Mouse (Mus musculus) stomach, postnatal 0 days (tissue): ENCODE results near the gene Ostc. TPM values are rescaled to one million over a fixed set of nuclear protein-coding genes. Genes with fewer than 3 reads are reported as not detected.

ENCODE experiments used
- ATAC-seq: fragments of 200-750 bp; cut with Nextera tagmentation; 2 replicates; pipeline ENCODE4 v1.8.0; 2017; ENCODE audit not compliant: low FRiP score, low TSS enrichment
- DNase-seq: peaks from one replicate; pipeline ENCODE4 v3.0.0-alpha.2; 2016; ENCODE audit warnings: low spot score
- H3K27ac ChIP-seq: fragments of 300-500 bp; sonication (generic); replicated peaks from 2 replicates; pipeline ENCODE4 v1.5.1; 2014; ENCODE audit warnings: mild to moderate bottlenecking, control low read depth
- H3K27me3 ChIP-seq: fragments of 300-500 bp; sonication (generic); 2 replicates; pipeline ENCODE4 v1.6.1; 2014; ENCODE audit warnings: low read length; ENCODE audit not compliant: control insufficient read depth, insufficient read depth
- H3K36me3 ChIP-seq: fragments of 300-500 bp; sonication (generic); 2 replicates; pipeline ENCODE4 v1.6.1; 2014; ENCODE audit warnings: low read length, mixed read lengths; ENCODE audit not compliant: control insufficient read depth, insufficient read depth
- H3K4me1 ChIP-seq: fragments of 300-500 bp; sonication (generic); replicated peaks from 2 replicates; pipeline ENCODE4 v1.6.1; 2014; ENCODE audit warnings: antibody characterized with exemption; ENCODE audit not compliant: control insufficient read depth, insufficient read depth
- H3K4me2 ChIP-seq: fragments of 300-500 bp; sonication (generic); replicated peaks from 2 replicates; pipeline ENCODE4 v1.6.1; 2014; ENCODE audit warnings: low read depth, mild to moderate bottlenecking, control low read depth, moderate library complexity
- H3K4me3 ChIP-seq: fragments of 300-500 bp; sonication (generic); 2 replicates; pipeline ENCODE4 v1.5.1; 2014; ENCODE audit warnings: low read depth, low read length, control low read depth
- H3K9ac ChIP-seq: fragments of 300-500 bp; sonication (generic); 2 replicates; pipeline ENCODE4 v1.6.1; 2014; ENCODE audit warnings: mild to moderate bottlenecking, low read length, control low read depth, mixed read lengths
- H3K9me3 ChIP-seq: fragments of 300-500 bp; sonication (generic); 2 replicates; pipeline ENCODE4 v1.6.1; 2016; ENCODE audit warnings: low read length; ENCODE audit not compliant: control insufficient read depth
- CTCF ChIP-seq: IDR thresholded peaks from 2 replicates; pipeline ENCODE4 v1.5.1; 2016; ENCODE audit warnings: antibody characterized with exemption, low read depth, mild to moderate bottlenecking, moderate library complexity
- EP300 ChIP-seq: optimal IDR thresholded peaks from 2 replicates; pipeline ENCODE3; 2016; ENCODE audit warnings: antibody characterized with exemption
- WGBS: fragments of 180-500 bp; shearing (Covaris S2); extraction: QIAGEN DNeasy Blood & Tissue Kit; methylation state at CpG from one replicate; pipeline ENCODE4 v1.1.7; 2014; 5-methylcytosine and 5-hydroxymethylcytosine counted together
- polyA plus RNA-seq: library from polyadenylated mRNA; unstranded; fragments of >200 nt; fragmentation: Nextera tagmentation; extraction: Ambion mirVana; gene quantifications from 2 replicates; pipeline ENCODE4 v1.2.1, GENCODE M21; 2015

Gene Ostc
- polyA plus RNA-seq, 1 experiment from 2014 or later: 300 TPM

- DNase-seq: no peak
- H3K4me3 ChIP-seq: no peak overlapping the region
- no peak for ATAC-seq
- WGBS: 91% methylated on average over 7 of the region's 7 CpGs
- H3K27ac ChIP-seq: no peak overlapping the region
- no peaks in the 10 kb centered on the region for H3K9me3 ChIP-seq
- peaks cover 5% of the 10 kb centered on the region; the same call in 1 of the 2 replicates for H3K36me3 ChIP-seq
- H3K4me2 ChIP-seq: no peak overlapping the region
- H3K27me3 ChIP-seq: no peaks in the 10 kb centered on the region
- H3K4me1 ChIP-seq: peaks cover 4% of the 10 kb centered on the region; the same call in 1 of the 2 replicates
- no peak for TF ChIP-seq EP300
- no peak for TF ChIP-seq CTCF
- H3K9ac ChIP-seq: no peak overlapping the region
Observed at GRCm38 (mm10) chr3:130694705-130695104, 14.5 kb downstream of the Ostc start.

- H3K4me1 ChIP-seq: peaks cover 4% of the 10 kb centered on the region; the same call in 1 of the 2 replicates
- H3K9me3 ChIP-seq: no peaks in the 10 kb centered on the region
- TF ChIP-seq CTCF: peak; percentile 80
- TF ChIP-seq EP300: no peak
- no peaks in the 10 kb centered on the region for H3K27me3 ChIP-seq
- H3K27ac ChIP-seq: no peak overlapping the region
- H3K4me3 ChIP-seq: no peak overlapping the region
- H3K36me3 ChIP-seq: peaks cover 3% of the 10 kb centered on the region; the same call in 1 of the 2 replicates
- DNase-seq (no peak), ATAC-seq (no peak)
- H3K9ac ChIP-seq: no peak overlapping the region
- no peak overlapping the region for H3K4me2 ChIP-seq
- WGBS: 53% methylated on average over 9 of the region's 9 CpGs
Observed at GRCm38 (mm10) chr3:130694041-130694593, 15.1 kb downstream of the Ostc start.

- Histone ChIP-seq H3K9me3 (no peaks in the 10 kb centered on the region), H3K27me3 (no peaks in the 10 kb centered on the region), H3K4me1 (peaks cover 4% of the 10 kb centered on the region; the same call in 1 of the 2 replicates), H3K36me3 (no peaks in the 10 kb centered on the region; the same call in 1 of the 2 replicates), H3K27ac (peak overlapping the region; percentile 67), H3K9ac (peak overlapping the region; percentile 55), H3K4me3 (peak overlapping the region; percentile 35), H3K4me2 (peak overlapping the region; percentile 68)
- no peak for DNase-seq
- WGBS: 31% methylated on average over 12 of the region's 12 CpGs
- TF ChIP-seq CTCF (no peak), EP300 (no peak)
- ATAC-seq: peak; percentile 10; the same call in 1 of the 2 replicates
Observed at GRCm38 (mm10) chr3:130691596-130692170, 17.6 kb downstream of the Ostc start.

- no peaks in the 10 kb centered on the region for H3K9me3 ChIP-seq
- H3K27ac ChIP-seq: peak overlapping the region; percentile 67
- no peaks in the 10 kb centered on the region for H3K27me3 ChIP-seq
- H3K4me3 ChIP-seq: peak overlapping the region; percentile 35
- ATAC-seq: peak; percentile 93
- TF ChIP-seq EP300 (no peak), CTCF (peak; percentile 66)
- peak overlapping the region; percentile 68 for H3K4me2 ChIP-seq
- peaks cover 4% of the 10 kb centered on the region; the same call in 1 of the 2 replicates for H3K4me1 ChIP-seq
- H3K9ac ChIP-seq: peak overlapping the region; percentile 55
- no peaks in the 10 kb centered on the region for H3K36me3 ChIP-seq
- DNase-seq: peak; percentile 66
- WGBS: 8% methylated on average over 20 of the region's 20 CpGs
Observed at GRCm38 (mm10) chr3:130690834-130691595, 18.2 kb downstream of the Ostc start.

- Histone ChIP-seq H3K4me2 (no peak overlapping the region), H3K4me1 (peaks cover 4% of the 10 kb centered on the region; the same call in 1 of the 2 replicates), H3K27me3 (no peaks in the 10 kb centered on the region), H3K9ac (no peak overlapping the region), H3K9me3 (no peaks in the 10 kb centered on the region), H3K36me3 (no peaks in the 10 kb centered on the region), H3K27ac (no peak overlapping the region), H3K4me3 (no peak overlapping the region)
- WGBS: 12% methylated on average over 12 of the region's 12 CpGs
- no peak for ATAC-seq
- TF ChIP-seq EP300 (no peak), CTCF (peak; percentile 90)
- peak; percentile 70 for DNase-seq
Observed at GRCm38 (mm10) chr3:130689630-130690029, 19.6 kb downstream of the Ostc start.

GRCm38 (mm10) chr3:130687051-130687450 lies 22.2 kb downstream of the Ostc start:
- Histone ChIP-seq H3K9ac (no peak overlapping the region), H3K9me3 (no peaks in the 10 kb centered on the region), H3K36me3 (no peaks in the 10 kb centered on the region), H3K27me3 (no peaks in the 10 kb centered on the region), H3K4me1 (peaks cover 4% of the 10 kb centered on the region; the same call in 1 of the 2 replicates), H3K27ac (no peak overlapping the region), H3K4me2 (no peak overlapping the region), H3K4me3 (no peak overlapping the region)
- no peak for ATAC-seq
- TF ChIP-seq EP300 (no peak), CTCF (no peak)
- no peak for DNase-seq
- 88% methylated on average over 1 of the region's 1 CpGs for WGBS
